Mouse (Mus musculus): ENCODE measurements around the gene Mrpl11.
"Not testable (repeated sequence)": the region's sequence is repeated elsewhere in the genome, so short reads cannot be mapped to it uniquely, and the experiment has no call there.

Gene Mrpl11

DNA sequence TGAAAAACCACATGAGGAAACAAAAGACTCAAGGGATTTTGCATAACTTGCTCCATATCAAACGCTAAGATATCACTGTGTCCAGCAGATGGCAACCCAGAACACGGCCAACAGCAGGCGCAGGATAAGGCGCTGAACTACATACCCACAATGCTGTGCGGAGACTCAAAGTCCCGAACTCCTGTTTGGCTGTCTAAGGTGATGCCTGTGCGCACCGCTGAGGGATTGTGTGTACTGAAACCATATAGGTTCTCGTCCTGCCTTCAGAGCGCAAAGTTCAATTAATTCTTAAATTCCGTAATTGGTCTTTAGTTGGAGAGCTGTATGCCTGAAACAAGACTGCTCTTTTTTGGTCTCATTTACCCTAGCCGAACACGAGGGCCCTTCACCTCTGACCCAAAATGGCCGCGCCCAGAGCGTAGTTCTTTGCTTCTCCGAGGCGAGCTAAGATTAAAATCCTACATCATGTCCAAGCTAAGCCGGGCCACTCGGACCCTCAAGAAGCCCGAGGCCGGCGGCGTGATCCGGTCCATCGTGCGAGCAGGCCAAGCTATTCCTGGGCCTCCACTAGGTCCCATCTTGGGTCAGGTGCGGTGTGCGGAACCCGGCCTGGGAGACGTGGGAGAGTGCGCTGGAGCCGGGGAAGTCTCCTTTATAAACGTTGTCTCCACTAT, at the start of gene Mrpl11:
Gene Mrpl11 (plus strand): TSS at position 220 of the 674 bp plus-strand sequence.
- DNase-seq, result peak; percentile 94

DNA sequence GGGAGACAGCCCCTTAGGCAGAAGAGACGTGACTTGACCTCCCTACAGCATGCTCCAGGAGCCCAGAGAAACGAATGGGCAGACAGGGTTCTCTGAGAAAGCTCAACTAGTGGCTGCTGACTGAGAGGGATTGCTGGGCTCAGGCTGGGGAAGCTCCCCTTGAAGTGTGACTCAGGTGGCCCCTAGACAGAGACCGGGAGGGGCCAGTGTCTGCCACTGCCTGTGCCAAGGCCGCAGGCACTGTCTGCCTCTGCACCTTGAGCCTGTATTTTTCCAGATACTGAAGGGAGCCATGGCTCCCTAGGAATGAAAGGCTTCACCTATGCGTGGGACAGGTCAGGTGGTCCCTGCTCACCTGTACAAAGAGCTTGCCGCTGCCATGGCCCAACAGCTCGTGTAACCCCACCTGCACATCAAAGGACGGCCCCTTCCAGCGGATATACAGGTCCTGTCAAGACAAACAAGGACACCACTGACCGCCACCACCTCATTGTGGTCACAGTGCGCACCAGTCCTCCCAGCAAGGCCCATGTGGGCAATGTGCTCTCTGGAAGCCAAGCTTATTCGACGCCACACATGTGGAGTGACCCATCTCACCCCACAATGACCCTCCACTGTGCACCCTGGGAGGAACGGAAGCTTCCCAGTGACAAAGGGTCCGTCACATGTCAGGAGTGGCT, 45.9 kb upstream of the Mrpl11 start:
- DNase-seq, result no peak

- DNase-seq, result no peak
Observed at GRCm38 (mm10) chr19:4916827-4917226, 45.1 kb upstream of the Mrpl11 start.

- DNase-seq, result no peak
Observed at GRCm38 (mm10) chr19:4919652-4920051, 42.3 kb upstream of the Mrpl11 start.

DNA sequence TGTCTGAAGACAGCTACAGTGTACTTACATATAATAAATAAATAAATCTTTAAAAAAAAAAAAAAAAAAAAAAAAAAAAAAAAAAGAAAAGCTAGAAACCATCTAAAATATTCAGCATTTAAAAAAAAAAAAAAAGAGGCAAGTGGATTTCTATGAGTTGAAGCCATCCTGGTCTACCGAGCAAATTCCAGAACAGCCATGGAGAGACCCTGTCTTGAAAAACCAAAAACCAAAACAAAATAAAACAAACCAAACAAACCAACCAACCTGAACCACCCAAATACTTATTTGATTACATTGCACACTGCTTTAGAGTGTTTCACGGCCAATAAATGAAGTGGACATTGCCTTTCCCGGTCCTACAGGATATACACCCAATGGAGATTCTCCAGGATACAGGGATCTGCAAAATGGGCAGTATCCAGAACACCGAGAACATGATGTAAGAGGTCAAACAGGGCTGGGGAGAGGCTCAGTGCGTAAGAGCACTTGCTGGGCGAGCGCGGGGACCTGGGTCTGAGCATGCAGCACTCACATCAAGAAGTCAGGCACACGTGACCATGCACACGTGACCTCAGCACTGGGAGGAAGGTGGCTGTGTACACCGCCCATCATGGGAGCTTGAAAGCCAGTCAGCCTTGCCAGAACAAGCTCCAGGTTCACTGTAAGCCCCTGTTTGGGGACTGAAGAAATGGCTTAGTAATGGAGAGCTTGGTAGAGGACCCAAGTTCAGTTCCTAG, 36.7 kb upstream of the Mrpl11 start:
- peak in 1 of 2 experiments; percentile 19 for DNase-seq

DNA sequence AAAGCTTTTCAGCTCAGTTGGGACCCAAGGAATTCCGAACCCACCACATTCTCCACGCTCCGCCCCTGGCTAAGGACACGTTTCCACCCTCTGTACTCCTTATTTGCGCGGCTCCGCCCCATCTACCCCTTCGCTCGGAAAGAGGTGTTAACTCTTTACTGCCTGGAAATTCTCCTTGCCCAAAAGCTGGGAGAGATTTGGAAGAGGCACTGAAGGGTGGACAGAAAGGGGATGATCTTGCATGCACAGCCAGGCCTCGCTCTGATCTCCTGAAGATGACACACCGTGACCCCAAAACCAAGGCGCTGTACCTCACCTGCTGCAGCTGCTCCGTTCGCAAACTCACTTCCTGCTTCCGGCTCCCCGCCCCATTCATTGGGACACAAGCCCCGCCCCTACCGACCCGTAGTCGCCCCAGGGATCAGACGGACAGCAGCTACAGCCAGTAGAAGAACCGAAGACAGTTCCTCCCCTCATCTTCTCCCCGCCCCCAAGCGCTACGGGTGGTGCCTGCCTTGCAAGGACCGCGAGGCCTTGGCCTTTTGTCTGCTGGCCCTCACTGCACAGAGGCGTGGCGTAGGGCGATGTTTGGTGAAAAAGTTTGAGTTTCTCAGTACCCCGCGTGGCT, 33.9 kb upstream of the Mrpl11 start, which contains the start of gene Dpp3:
Gene Dpp3 (minus strand): TSS at position 384 of the 628 bp plus-strand sequence.
- DNase-seq, result peak; percentile 99 to 100

- peak in 1 of 2 experiments; percentile 44 for DNase-seq
Observed at GRCm38 (mm10) chr19:4928781-4929180, 33.2 kb upstream of the Mrpl11 start.

DNA sequence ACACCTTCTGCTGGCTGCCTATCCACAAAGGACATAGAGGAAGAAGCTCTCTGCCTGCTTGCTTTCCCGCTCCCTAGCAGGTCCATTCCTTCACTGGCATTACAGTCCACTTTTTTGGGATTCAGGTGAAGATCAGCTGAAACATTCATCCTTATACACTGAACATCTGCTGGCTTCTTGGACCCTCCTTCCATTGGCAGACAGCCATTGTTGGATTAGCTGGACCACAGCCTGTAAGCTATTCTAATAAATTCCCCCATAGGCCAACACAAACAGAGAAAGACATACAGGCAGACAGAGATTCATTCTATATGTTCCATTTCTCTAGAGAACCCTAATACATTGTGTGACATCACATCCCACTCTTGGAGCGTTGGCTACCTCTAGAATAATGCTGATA, 25.1 kb upstream of the Mrpl11 start:
- DNase-seq, result no peak

GRCm38 (mm10) chr19:4937444-4938310, 24.3 kb upstream of the Mrpl11 start:
- DNase-seq, result no peak

GRCm38 (mm10) chr19:4942551-4943252, 19.2 kb upstream of the Mrpl11 start, which contains the start of gene Peli3:
Gene Peli3, minus strand, starts transcription at chr19:4943127.
- peak; percentile 83 to 90 for DNase-seq

DNA sequence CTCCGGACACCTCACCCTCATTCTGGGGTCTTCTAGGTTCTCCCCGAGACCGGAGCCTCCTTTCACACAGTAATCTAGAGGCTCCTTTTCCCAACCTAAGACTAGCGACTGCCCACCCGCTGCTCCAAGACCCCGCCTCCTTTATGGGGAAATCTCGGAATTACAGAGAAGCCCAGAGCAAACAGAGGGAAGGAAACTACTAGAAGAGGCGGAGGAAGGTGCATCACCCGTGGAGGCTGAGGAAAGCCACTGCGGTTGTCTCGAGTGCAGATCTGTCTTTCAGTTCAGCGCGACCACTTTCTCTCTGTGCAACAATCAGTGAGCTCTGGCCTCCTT, 18.7 kb upstream of the Mrpl11 start:
- no peak for DNase-seq

DNA sequence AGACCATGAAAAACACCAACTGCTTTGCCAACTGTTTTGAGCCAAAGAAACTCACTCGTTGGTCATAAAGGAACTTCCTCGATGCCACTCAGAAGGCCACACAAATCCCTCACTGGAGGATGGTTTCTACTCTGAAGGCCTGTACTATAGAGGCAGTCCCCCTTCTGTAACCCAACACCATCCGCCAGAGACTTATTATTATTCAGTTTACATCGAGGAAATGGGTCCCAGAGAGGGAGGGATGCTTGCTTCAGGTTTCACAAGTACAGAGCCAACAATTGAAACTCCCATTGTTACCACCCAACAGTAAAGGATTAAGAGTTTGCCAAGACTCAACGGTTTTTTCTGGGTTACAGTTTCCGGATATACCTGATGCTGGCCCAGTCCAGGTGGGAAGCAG, 16.4 kb upstream of the Mrpl11 start:
- no peak for DNase-seq

- DNase-seq, result not testable (repeated sequence)
Observed at GRCm38 (mm10) chr19:4948641-4949040, 13.3 kb upstream of the Mrpl11 start.

DNA sequence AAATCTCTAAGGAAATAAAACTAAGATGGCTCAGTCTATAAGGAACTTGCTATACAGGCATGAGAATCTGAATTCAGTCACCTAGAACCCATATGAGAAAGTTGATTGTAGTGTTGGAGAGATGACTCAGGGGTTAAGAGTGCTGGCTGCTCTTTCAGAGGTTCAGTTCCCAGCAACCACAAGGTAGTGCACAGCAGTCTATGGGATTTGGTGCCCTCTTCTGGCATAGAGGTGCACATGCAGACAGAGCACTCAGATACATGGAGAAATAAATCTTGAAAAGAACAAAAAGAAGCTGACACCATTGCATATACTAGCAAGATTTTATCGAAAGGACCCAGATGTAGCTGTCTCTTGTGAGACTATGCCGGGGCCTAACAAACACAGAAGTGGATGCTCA, 6.3 kb downstream of the Mrpl11 start:
- no peak for DNase-seq

DNA sequence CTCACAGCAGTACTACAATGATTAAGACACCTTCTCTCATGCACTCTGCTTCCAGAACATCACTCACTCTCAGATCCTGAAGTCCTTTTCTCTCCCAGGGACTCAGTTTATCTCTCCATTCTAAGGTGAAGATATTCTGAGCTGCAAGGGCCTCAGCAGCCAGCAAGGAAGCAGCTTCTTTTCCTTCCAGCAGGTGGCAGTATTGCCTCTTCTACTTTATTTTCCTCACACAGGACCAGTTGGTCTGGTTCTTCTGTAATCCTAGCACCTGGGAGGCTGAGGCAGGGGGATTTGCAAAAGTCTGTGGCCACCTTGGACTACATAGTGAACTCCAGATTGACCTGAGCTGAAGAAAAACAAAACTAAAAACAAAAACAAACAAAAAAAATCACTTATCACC, 19.8 kb downstream of the Mrpl11 start:
- peak in 1 of 2 experiments; percentile 43 for DNase-seq

- peak; percentile 91 to 95 for DNase-seq
Observed at GRCm38 (mm10) chr19:4989013-4989412, 27.1 kb downstream of the Mrpl11 start.

GRCm38 (mm10) chr19:4989434-4990255, 27.7 kb downstream of the Mrpl11 start:
- no peak for DNase-seq

- no peak for DNase-seq
Observed at GRCm38 (mm10) chr19:4990256-4990625, 28.3 kb downstream of the Mrpl11 start, which contains the start of gene Npas4. Gene Npas4, minus strand, starts transcription at chr19:4990316.

DNA sequence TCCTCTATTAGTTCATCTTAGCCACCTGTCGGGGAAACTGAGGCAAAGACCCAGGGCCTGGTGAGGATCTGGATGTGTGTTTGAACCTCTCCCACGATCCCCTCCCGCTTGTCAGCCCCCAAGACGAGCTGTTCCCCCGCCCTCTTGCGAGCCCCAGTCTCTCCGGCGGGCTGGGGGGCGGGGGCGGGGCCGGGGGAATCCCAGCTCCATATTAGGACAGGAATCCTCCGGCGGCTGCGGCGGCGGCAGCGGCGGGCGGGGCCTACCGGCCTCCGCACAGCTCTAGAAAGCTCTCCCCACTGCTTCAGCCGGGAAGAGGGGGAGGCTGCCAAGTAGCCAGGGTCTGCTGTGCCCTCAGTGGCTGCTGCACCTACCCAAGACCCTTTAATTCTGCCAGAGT, 28.8 kb downstream of the Mrpl11 start:
- DNase-seq, result no peak

GRCm38 (mm10) chr19:4992371-4992770, 30.4 kb downstream of the Mrpl11 start:
- no peak for DNase-seq

GRCm38 (mm10) chr19:4992904-4993303, 31.0 kb downstream of the Mrpl11 start:
- DNase-seq, result no peak

Measured in kidney, postnatal 25 days (tissue).